Mouse (Mus musculus): ENCODE data around the gene Tiam1. TPM values are rescaled to one million over a fixed set of nuclear protein-coding genes. Genes with fewer than 3 reads are reported as not detected.
A peak's percentile ranks its signal among the peaks of the same experiment; 100 is the strongest.

Tiam1 gene
- total RNA-seq, 2 experiments from 2014 or later: 68.6 to 76.1 TPM

DNA sequence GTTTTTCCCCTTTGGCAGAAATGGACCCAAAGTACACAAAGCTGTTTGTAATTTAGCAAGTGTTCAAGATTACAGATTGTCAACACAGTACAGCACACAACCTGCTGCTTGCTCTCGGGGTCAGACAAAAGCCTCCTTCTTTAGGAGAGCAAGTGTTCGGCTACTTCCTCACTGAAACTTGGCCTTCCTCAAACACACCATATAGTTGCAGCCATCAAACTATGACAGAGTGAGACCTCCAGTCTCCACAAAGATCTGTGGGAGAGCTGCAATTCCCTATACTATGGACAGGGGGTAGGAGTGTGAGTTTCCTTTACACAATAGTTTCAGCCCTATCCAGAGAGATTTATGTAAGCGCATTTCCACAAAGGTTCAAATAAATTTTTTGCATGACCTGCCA is 278.9 kb downstream of the Tiam1 start:
- peak; percentile 83 for ATAC-seq (replicated peaks; ENCODE audit: poor library complexity, severe bottlenecking)

GRCm38 (mm10) chr16:89863264-89863663 is 280.3 kb downstream of the Tiam1 start:
- ATAC-seq (replicated peaks; ENCODE audit: poor library complexity, severe bottlenecking): no peak

DNA sequence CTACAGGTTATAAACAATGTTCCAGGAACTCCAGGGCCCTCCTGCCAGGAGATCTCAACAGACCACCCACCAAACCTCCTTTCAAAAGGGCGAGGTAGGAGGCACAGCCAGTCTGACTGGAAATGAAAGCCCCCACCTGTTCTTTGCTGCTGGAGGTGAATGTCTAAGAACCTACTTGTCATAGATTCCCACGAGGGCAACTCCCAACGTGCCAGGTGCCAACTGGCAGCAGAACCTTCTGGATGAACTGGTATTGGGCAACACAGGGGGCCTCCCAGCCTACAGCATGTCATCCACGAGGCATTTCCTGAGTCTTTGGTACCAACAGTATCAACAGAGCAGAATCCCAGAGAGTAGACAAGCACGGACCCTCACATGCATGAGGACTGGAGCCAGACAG is 282.0 kb downstream of the Tiam1 start:
- no peak for ATAC-seq (replicated peaks; ENCODE audit: poor library complexity, severe bottlenecking)

- ATAC-seq (replicated peaks; ENCODE audit: poor library complexity, severe bottlenecking): no peak
These were observed 282.9 kb downstream of the Tiam1 start for GRCm38 (mm10) chr16:89860708-89861107.

DNA sequence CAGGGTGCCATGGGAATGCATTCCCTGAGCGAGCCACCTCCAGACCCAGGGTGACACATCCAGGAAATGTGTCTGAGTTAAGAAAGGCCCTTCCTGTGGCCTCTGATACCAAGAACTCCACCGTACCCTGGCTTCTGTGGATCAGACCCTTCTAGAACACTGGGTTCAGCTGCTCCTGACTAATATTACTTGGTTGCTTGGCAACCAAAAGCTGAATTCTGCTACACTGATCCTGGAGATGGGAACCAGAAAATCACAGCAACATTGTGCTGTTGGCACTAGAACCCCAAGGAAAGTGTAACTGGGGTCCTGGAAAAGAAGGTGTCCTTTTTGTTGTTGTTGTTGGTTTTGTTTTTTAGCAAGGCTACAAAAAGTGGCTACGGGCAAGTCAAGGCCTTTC is 285.9 kb downstream of the Tiam1 start:
- no peak for ATAC-seq (replicated peaks; ENCODE audit: poor library complexity, severe bottlenecking)

DNA sequence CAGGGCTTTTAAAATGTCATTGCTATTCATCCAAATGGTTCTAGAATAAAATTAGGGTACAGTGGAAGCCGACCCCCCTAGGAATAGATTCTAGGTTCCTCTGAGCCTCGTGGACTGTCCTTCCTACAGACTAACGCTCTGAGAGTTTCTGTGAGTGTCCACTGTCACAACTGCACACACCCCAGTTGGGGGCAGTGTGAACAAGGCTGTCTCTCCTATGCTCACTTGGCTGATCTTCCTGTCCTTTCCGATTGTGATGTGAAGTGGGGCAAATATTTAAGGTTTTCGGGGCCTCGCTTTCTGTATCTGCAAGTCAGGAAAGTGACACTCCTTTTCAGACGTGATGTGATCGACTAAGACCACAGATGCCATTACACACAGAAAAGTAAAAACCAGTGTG is 288.8 kb downstream of the Tiam1 start:
- ATAC-seq (replicated peaks; ENCODE audit: poor library complexity, severe bottlenecking): no peak

DNA sequence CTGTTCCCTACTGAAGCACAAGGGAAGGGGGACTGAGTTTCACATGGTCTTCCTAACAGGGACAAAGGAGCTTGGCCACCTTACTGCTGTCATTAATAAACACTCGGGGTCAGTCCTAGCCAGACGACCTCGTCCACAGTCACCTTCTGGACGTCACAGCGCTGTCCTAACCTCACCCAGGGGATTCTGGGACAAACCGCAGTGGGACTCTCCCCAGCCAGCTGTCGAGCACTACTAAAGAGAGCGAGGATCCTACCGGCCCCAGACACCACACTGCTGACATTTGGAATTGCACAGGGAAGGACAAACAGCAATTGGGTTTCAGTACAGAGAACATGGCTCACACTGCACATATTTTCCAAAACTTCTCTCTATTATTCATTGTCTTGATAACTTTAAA is 292.2 kb downstream of the Tiam1 start:
- ATAC-seq (replicated peaks; ENCODE audit: poor library complexity, severe bottlenecking): no peak

GRCm38 (mm10) chr16:89848651-89849597 is 294.6 kb downstream of the Tiam1 start:
- ATAC-seq (replicated peaks; ENCODE audit: poor library complexity, severe bottlenecking): peak; percentile 84

DNA sequence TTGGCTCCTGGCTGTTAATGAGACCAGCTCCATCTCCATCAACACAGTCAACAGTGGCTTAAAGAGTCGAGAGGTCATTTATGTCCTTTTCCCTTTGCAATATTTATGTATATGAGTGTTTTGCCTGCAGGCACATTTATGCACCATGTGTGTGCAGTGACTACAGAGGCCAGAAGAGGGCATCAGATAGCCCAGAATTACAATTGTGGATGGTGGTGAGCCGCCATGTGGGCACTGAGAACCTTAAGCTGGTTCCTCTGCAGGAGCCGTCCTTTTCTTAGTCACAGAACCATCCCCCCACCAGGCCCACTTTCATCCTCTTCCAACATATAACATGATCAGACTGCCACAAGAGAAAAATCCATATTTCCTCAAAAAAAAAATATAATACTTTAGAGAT is 295.4 kb downstream of the Tiam1 start:
- ATAC-seq (replicated peaks; ENCODE audit: poor library complexity, severe bottlenecking): peak; percentile 27

DNA sequence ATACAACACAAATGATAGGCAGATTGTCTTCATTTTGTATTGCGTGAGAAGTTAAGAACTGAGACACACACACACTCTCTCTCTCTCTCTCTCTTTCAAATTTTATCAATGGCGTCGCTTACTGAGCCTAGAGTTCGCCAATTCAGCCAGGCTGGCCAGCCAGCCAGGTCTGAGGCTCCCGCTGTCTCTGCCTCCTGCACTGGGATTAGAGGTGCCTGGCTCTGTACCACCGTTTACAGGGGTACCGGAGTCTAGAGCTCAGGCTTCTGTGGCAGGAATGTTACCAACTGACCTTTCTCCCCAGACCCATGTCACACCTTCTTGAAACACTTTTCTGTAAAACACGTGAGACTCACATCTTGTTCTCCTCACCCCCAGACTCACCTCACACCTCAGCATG is 298.1 kb downstream of the Tiam1 start:
- ATAC-seq (replicated peaks; ENCODE audit: poor library complexity, severe bottlenecking): no peak

DNA sequence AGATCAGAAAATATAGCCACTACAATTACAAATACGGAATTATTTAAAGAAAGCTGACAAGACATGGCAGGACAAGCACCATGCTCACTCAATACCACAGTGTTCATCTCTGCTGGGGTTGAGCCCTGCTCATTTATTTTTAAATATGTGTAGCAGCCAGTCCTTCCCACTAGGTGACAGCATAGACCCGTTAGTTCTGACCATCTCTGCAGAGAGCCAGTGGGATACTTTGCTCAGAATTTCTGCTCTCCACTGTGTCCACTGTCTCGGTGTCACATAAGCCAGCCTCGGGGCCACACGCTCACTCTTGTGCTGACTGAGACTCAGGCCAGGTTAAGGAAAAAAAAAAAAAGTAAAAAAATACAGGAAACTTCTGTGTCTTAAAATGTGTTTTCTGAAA is 299.0 kb downstream of the Tiam1 start:
- ATAC-seq (replicated peaks; ENCODE audit: poor library complexity, severe bottlenecking): peak; percentile 36

DNA sequence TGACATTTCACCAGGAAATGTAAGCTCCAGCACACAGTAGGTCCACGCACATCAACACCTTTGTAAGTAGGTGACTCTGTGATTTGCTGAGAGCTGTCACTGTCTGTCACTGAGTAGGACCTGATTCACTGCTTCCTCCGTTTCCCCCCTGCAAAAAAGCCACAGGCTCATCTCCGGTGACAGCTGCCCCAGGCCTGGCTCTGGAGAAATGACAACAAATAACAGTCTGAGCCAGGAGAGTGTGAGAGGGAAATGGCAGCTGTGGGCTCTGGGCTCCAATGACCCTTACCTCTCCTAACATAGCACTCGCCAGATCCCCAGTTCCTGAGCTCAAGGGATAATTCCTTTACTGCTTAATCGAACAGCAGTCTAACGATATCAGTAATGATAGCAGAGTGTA is 301.7 kb downstream of the Tiam1 start:
- ATAC-seq (replicated peaks; ENCODE audit: poor library complexity, severe bottlenecking): no peak

- ATAC-seq (replicated peaks; ENCODE audit: poor library complexity, severe bottlenecking): no peak
These were observed 303.2 kb downstream of the Tiam1 start for GRCm38 (mm10) chr16:89840361-89840760.

DNA sequence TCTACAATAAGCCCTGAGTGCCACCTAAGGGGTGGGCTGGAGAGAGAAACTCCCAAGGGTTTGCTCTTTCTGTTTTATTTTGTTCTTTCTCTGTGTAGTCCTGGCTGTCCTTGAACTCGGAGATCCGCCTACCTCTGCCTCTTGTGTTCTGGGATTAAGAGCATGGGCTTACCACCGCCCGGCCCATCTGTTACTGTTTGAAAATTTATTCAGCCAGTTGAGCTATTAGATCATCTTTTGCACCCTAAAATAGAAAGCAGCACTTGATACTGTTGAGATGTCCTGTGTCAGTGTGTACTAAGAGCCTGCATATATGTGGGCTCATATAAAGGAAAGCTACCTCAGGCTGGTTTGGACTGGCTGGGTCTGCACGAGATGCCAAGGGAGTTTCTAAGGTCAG is 303.7 kb downstream of the Tiam1 start:
- no peak for ATAC-seq (replicated peaks; ENCODE audit: poor library complexity, severe bottlenecking)

DNA sequence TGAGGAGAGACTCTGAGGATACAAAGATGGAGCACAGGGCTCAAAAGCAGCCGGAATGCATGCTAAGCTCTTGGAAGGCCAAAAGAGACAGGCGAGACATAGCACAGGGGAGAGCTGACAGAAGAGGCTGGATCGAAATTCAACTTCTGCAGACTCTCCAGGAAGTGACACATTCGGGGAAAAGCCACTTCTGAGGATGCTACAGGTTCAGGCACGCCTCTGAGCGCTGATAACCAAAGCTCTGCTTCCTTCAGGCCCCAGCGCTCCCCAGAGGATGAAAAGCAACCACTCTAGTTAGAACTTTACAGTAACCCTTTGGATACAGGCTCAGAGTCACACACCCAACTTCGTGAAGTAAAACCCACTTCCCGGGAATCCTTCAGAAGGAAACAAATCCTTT is 306.5 kb downstream of the Tiam1 start:
- no peak for ATAC-seq (replicated peaks; ENCODE audit: poor library complexity, severe bottlenecking)

- peak; percentile 43 for ATAC-seq (replicated peaks; ENCODE audit: poor library complexity, severe bottlenecking)
These were observed 308.0 kb downstream of the Tiam1 start for GRCm38 (mm10) chr16:89835551-89835950.

DNA sequence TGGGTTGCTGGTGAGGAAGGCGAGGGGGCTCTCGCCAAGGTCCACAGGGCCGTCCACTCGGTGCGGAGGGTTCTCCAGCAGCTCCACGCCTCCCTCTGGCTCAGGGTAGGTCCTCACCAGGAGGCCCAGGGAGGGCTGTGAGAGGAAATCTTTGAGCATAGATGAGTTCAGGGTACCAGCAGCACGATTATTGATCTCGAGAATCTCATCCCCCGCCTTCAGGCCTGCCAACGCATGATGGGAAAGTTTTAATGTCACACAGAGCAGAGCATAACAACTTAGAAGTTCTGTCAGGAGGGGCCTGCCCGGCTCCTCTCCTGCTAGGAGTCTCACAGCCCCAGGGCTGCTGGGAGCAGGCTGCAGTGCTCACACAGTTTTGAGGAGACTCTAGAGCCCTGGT is 310.6 kb downstream of the Tiam1 start:
- ATAC-seq (replicated peaks; ENCODE audit: poor library complexity, severe bottlenecking): no peak

- ATAC-seq (replicated peaks; ENCODE audit: poor library complexity, severe bottlenecking): 0 out of 2 replicates have a peak, but pooled peaks have one; percentile 28
These were observed 312.4 kb downstream of the Tiam1 start for GRCm38 (mm10) chr16:89831172-89831571.

DNA sequence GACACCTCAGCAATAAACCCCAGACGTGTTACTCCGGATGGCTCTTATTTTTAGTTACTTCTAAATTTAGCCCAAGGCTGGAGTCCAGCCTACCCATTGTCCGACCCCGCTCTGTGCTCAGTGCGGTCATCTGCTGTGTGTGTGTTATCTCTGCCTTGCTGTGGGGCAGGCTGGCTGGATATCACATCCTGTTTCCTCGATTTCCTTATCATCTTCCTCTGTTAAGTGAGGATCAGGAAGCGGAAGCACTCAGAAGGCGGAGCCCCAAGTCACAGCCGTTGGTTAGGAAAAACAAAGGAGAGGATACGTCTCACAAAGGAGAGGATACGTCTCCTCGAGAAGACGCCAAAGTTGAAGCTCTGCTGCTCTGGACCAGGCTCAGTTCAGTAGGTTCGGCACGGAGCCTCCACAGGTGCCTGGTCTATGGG is 313.3 kb downstream of the Tiam1 start:
- no peak for ATAC-seq (replicated peaks; ENCODE audit: poor library complexity, severe bottlenecking)

- peak; percentile 69 for ATAC-seq (replicated peaks; ENCODE audit: poor library complexity, severe bottlenecking)
These were observed 316.0 kb downstream of the Tiam1 start for GRCm38 (mm10) chr16:89827496-89828125.

DNA sequence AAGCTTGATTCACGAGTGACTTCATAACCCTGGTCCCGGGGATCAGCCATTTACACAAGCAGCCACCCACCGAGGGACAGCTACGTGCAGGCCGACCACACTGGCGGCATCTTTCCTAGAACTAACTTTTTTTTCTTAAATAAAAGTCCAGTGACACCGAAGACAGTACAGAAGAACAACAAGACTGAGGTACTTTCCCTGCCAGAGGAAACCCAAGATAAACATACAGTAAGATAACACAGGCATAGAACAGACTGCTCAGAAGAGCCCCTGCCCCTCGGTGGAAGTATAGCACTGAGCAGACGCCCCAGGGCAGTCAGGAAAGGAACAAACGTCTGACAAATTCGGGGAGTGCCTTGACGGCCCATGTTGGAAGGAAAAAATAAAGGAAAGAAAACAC is 317.7 kb downstream of the Tiam1 start:
- ATAC-seq (replicated peaks; ENCODE audit: poor library complexity, severe bottlenecking): no peak

DNA sequence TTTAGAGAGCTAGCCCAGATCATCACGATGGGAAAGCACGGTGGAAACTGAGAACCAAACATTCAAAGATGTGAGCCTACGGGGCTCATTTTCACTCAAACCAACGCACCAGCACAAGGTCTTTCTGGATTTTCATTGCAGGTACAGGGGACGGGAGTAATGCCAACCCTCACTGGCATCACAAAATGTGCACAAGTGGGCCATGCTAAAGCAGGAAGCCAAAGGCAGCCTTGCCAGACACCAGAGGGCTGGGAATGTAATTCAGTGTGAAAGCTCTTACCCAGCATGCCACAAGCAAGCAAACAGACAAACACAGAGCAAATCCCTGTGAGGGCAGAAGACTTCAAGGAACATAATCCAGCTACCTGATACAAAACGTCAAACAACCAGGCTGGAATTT is 320.7 kb downstream of the Tiam1 start:
- no peak for ATAC-seq (replicated peaks; ENCODE audit: poor library complexity, severe bottlenecking)

All from granulocyte monocyte progenitor cell, adult 5-6 weeks (primary cell).